Mouse (Mus musculus): ENCODE measurements around the gene Nutf2-ps1. TPM values are rescaled to one million over a fixed set of nuclear protein-coding genes. Genes with fewer than 3 reads are reported as not detected.
"Not testable (repeated sequence)": the region's sequence is repeated elsewhere in the genome, so short reads cannot be mapped to it uniquely, and the experiment has no call there.

Gene Nutf2-ps1
- polyA plus RNA-seq, 1 experiment from 2014 or later = 356 TPM

- H3K9ac ChIP-seq (ENCODE audit: low read length); H3K4me2 ChIP-seq (ENCODE audit: low read length); H3K9me3 ChIP-seq (ENCODE audit: control insufficient read depth, low read length); H3K4me1 ChIP-seq (replicated peaks; ENCODE audit: control insufficient read depth, insufficient read depth, low read length); H3K4me3 ChIP-seq (ENCODE audit: low read depth, low read length); H3K27ac ChIP-seq (ENCODE audit: low read depth); H3K36me3 ChIP-seq (ENCODE audit: control insufficient read depth, insufficient read depth, low read length); ATAC-seq (replicated peaks; ENCODE audit: low FRiP score, low TSS enrichment, low read depth); DNase-seq (ENCODE audit: low spot score); H3K27me3 ChIP-seq (replicated peaks; ENCODE audit: control insufficient read depth, insufficient read depth, low read length): not testable (repeated sequence)
- 93% methylated on average over 3 of the region's 3 CpGs for WGBS
Observed at GRCm38 (mm10) chr19:53587686-53588085, 1.2 kb downstream of the Nutf2-ps1 start.

GRCm38 (mm10) chr19:53580271-53580670 lies 8.6 kb downstream of the Nutf2-ps1 start:
- 90% methylated on average over 8 of the region's 8 CpGs for WGBS
- H3K9me3 ChIP-seq (ENCODE audit: control insufficient read depth, low read length); DNase-seq (ENCODE audit: low spot score); H3K4me1 ChIP-seq (replicated peaks; ENCODE audit: control insufficient read depth, insufficient read depth, low read length); H3K9ac ChIP-seq (ENCODE audit: low read length); H3K27me3 ChIP-seq (replicated peaks; ENCODE audit: control insufficient read depth, insufficient read depth, low read length); H3K36me3 ChIP-seq (ENCODE audit: control insufficient read depth, insufficient read depth, low read length); H3K4me3 ChIP-seq (ENCODE audit: low read depth, low read length); ATAC-seq (replicated peaks; ENCODE audit: low FRiP score, low TSS enrichment, low read depth); H3K27ac ChIP-seq (ENCODE audit: low read depth); H3K4me2 ChIP-seq (ENCODE audit: low read length): not testable (repeated sequence)

GRCm38 (mm10) chr19:53578597-53579252 lies 10.1 kb downstream of the Nutf2-ps1 start:
- Histone ChIP-seq H3K4me1 (replicated peaks; ENCODE audit: control insufficient read depth, insufficient read depth, low read length) (0 out of 2 replicates have a peak, but pooled peaks cover 4% of the 10 kb centered on the region), H3K36me3 (ENCODE audit: control insufficient read depth, insufficient read depth, low read length) (no peaks in the 10 kb centered on the region), H3K9me3 (ENCODE audit: control insufficient read depth, low read length) (no peaks in the 10 kb centered on the region), H3K4me2 (ENCODE audit: low read length) (no peak overlapping the region), H3K4me3 (ENCODE audit: low read depth, low read length) (no peak overlapping the region), H3K9ac (ENCODE audit: low read length) (no peak overlapping the region), H3K27ac (ENCODE audit: low read depth) (no peak overlapping the region), H3K27me3 (replicated peaks; ENCODE audit: control insufficient read depth, insufficient read depth, low read length) (no peaks in the 10 kb centered on the region)
- WGBS = 11% methylated on average over 8 of the region's 8 CpGs
- DNase-seq (ENCODE audit: low spot score) (peak; percentile 63), ATAC-seq (replicated peaks; ENCODE audit: low FRiP score, low TSS enrichment, low read depth) (0 out of 2 replicates have a peak, but pooled peaks have one; percentile 50)

- DNase-seq (ENCODE audit: low spot score) = peak; percentile 52
- WGBS = 50% methylated on average over 11 of the region's 11 CpGs
- Histone ChIP-seq H3K9me3 (ENCODE audit: control insufficient read depth, low read length) (no peaks in the 10 kb centered on the region), H3K4me3 (ENCODE audit: low read depth, low read length) (no peak overlapping the region), H3K27me3 (replicated peaks; ENCODE audit: control insufficient read depth, insufficient read depth, low read length) (no peaks in the 10 kb centered on the region), H3K36me3 (ENCODE audit: control insufficient read depth, insufficient read depth, low read length) (no peaks in the 10 kb centered on the region), H3K4me2 (ENCODE audit: low read length) (no peak overlapping the region), H3K9ac (ENCODE audit: low read length) (no peak overlapping the region), H3K4me1 (replicated peaks; ENCODE audit: control insufficient read depth, insufficient read depth, low read length) (peaks cover 4% of the 10 kb centered on the region; the same call in 1 of the 2 replicates), H3K27ac (ENCODE audit: low read depth) (no peak overlapping the region)
- no peak for ATAC-seq (replicated peaks; ENCODE audit: low FRiP score, low TSS enrichment, low read depth)
Observed at GRCm38 (mm10) chr19:53577025-53577800, 11.7 kb downstream of the Nutf2-ps1 start.

- Histone ChIP-seq H3K27ac (ENCODE audit: low read depth) (no peak overlapping the region), H3K9me3 (ENCODE audit: control insufficient read depth, low read length) (no peaks in the 10 kb centered on the region), H3K9ac (ENCODE audit: low read length) (no peak overlapping the region), H3K27me3 (replicated peaks; ENCODE audit: control insufficient read depth, insufficient read depth, low read length) (no peaks in the 10 kb centered on the region), H3K4me2 (ENCODE audit: low read length) (no peak overlapping the region), H3K36me3 (ENCODE audit: control insufficient read depth, insufficient read depth, low read length) (no peaks in the 10 kb centered on the region), H3K4me3 (ENCODE audit: low read depth, low read length) (no peak overlapping the region), H3K4me1 (replicated peaks; ENCODE audit: control insufficient read depth, insufficient read depth, low read length) (peaks cover 4% of the 10 kb centered on the region; the same call in 1 of the 2 replicates)
- DNase-seq (ENCODE audit: low spot score) = peak; percentile 44
- 63% methylated on average over 7 of the region's 7 CpGs for WGBS
- no peak for ATAC-seq (replicated peaks; ENCODE audit: low FRiP score, low TSS enrichment, low read depth)
Observed at GRCm38 (mm10) chr19:53576061-53576460, 12.8 kb downstream of the Nutf2-ps1 start.

GRCm38 (mm10) chr19:53575296-53576010 lies 13.4 kb downstream of the Nutf2-ps1 start:
- DNase-seq (ENCODE audit: low spot score) (peak; percentile 48), ATAC-seq (replicated peaks; ENCODE audit: low FRiP score, low TSS enrichment, low read depth) (no peak)
- H3K27me3 ChIP-seq (replicated peaks; ENCODE audit: control insufficient read depth, insufficient read depth, low read length) = no peaks in the 10 kb centered on the region
- H3K36me3 ChIP-seq (ENCODE audit: control insufficient read depth, insufficient read depth, low read length) = no peaks in the 10 kb centered on the region
- 80% methylated on average over 4 of the region's 4 CpGs for WGBS
- H3K9me3 ChIP-seq (ENCODE audit: control insufficient read depth, low read length) = no peaks in the 10 kb centered on the region
- H3K4me2 ChIP-seq (ENCODE audit: low read length) = no peak overlapping the region
- no peak overlapping the region for H3K9ac ChIP-seq (ENCODE audit: low read length)
- H3K4me1 ChIP-seq (replicated peaks; ENCODE audit: control insufficient read depth, insufficient read depth, low read length) = peaks cover 4% of the 10 kb centered on the region; the same call in 1 of the 2 replicates
- H3K4me3 ChIP-seq (ENCODE audit: low read depth, low read length) = no peak overlapping the region
- no peak overlapping the region for H3K27ac ChIP-seq (ENCODE audit: low read depth)

- ATAC-seq (replicated peaks; ENCODE audit: low FRiP score, low TSS enrichment, low read depth) (no peak), DNase-seq (ENCODE audit: low spot score) (peak; percentile 40)
- Histone ChIP-seq H3K4me2 (ENCODE audit: low read length) (no peak overlapping the region), H3K27ac (ENCODE audit: low read depth) (no peak overlapping the region), H3K9ac (ENCODE audit: low read length) (no peak overlapping the region), H3K27me3 (replicated peaks; ENCODE audit: control insufficient read depth, insufficient read depth, low read length) (no peaks in the 10 kb centered on the region), H3K4me1 (replicated peaks; ENCODE audit: control insufficient read depth, insufficient read depth, low read length) (peaks cover 4% of the 10 kb centered on the region; the same call in 1 of the 2 replicates), H3K4me3 (ENCODE audit: low read depth, low read length) (no peak overlapping the region), H3K36me3 (ENCODE audit: control insufficient read depth, insufficient read depth, low read length) (no peaks in the 10 kb centered on the region), H3K9me3 (ENCODE audit: control insufficient read depth, low read length) (no peaks in the 10 kb centered on the region)
- 90% methylated on average over 7 of the region's 7 CpGs for WGBS
Observed at GRCm38 (mm10) chr19:53574546-53574945, 14.3 kb downstream of the Nutf2-ps1 start.

GRCm38 (mm10) chr19:53574131-53574530 lies 14.7 kb downstream of the Nutf2-ps1 start:
- WGBS = 78% methylated on average over 8 of the region's 8 CpGs
- Histone ChIP-seq H3K4me2 (ENCODE audit: low read length) (no peak overlapping the region), H3K27ac (ENCODE audit: low read depth) (no peak overlapping the region), H3K9me3 (ENCODE audit: control insufficient read depth, low read length) (no peaks in the 10 kb centered on the region), H3K4me1 (replicated peaks; ENCODE audit: control insufficient read depth, insufficient read depth, low read length) (peaks cover 4% of the 10 kb centered on the region; the same call in 1 of the 2 replicates), H3K36me3 (ENCODE audit: control insufficient read depth, insufficient read depth, low read length) (no peaks in the 10 kb centered on the region), H3K4me3 (ENCODE audit: low read depth, low read length) (no peak overlapping the region), H3K27me3 (replicated peaks; ENCODE audit: control insufficient read depth, insufficient read depth, low read length) (no peaks in the 10 kb centered on the region), H3K9ac (ENCODE audit: low read length) (no peak overlapping the region)
- DNase-seq (ENCODE audit: low spot score) (peak; percentile 40), ATAC-seq (replicated peaks; ENCODE audit: low FRiP score, low TSS enrichment, low read depth) (no peak)
